Mouse (Mus musculus): ENCODE results near the gene Dgkh. TPM values are rescaled to one million over a fixed set of nuclear protein-coding genes. Genes with fewer than 3 reads are reported as not detected.
"Not testable (repeated sequence)": the region's sequence is repeated elsewhere in the genome, so short reads cannot be mapped to it uniquely, and the experiment has no call there.

Dgkh gene
- polyA plus RNA-seq (2012; rRNA removed) = 0.38 and 0.81 TPM in 2 replicates

GRCm38 (mm10) chr14:78732617-78733312 is at the start of gene Dgkh:
Gene Dgkh (minus strand): TSS chr14:78732776.
- no peak for DNase-seq (ENCODE audit: low read depth, low spot score)
- WGBS = 1% methylated on average over 68 of the region's 71 CpGs

GRCm38 (mm10) chr14:78777215-78777614 is 44.6 kb upstream of the Dgkh start:
- DNase-seq (ENCODE audit: low read depth, low spot score) = no peak
- 68% methylated on average over 18 of the region's 18 CpGs for WGBS

DNA sequence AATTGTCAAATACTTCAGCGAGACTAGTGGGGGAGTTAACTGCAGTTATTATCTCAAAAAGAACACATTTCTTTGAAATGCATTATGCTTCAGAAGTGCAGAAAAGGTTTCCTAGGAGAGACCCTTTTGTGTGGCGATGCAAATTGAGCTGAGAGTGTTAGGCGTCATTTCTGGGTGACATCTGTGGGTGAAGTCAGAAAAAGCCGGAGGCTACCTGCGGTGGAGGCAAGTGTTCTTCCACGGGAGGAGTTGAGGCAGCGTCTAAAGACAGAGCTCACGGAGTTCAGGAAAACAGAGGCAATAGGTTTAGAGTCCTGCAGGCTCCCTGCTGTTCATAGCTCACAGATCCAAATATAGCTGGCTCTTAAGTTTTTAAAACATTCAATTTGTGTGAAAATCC is 44.1 kb upstream of the Dgkh start:
- no peak for DNase-seq (ENCODE audit: low read depth, low spot score)
- WGBS = 71% methylated on average over 8 of the region's 8 CpGs

GRCm38 (mm10) chr14:78775699-78776098 is 43.1 kb upstream of the Dgkh start:
- WGBS = 72% methylated on average over 14 of the region's 14 CpGs
- no peak for DNase-seq (ENCODE audit: low read depth, low spot score)

GRCm38 (mm10) chr14:78775226-78775625 is 42.6 kb upstream of the Dgkh start:
- 41% methylated on average over 6 of the region's 6 CpGs for WGBS
- no peak for DNase-seq (ENCODE audit: low read depth, low spot score)

DNA sequence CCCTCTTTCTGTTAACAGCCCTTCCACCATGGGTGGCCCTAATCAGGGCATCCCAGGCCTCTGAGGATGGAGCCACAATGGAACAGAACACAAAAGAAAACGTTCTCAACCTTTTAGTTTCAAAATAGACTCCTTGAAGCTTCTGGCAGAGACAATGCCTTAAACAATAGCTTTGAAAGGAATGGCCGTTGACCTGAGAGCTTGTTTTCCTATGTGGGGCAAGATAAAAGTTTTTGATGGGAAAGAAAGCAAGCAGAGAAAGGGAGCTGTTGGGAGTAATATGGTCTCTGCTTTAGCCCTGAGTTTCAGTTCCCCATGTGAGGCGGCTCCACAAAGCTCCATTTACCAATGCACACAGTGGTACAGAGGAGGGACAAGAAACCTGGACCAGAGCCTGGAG is 37.9 kb upstream of the Dgkh start:
- 53% methylated on average over 3 of the region's 3 CpGs for WGBS
- no peak for DNase-seq (ENCODE audit: low read depth, low spot score)

DNA sequence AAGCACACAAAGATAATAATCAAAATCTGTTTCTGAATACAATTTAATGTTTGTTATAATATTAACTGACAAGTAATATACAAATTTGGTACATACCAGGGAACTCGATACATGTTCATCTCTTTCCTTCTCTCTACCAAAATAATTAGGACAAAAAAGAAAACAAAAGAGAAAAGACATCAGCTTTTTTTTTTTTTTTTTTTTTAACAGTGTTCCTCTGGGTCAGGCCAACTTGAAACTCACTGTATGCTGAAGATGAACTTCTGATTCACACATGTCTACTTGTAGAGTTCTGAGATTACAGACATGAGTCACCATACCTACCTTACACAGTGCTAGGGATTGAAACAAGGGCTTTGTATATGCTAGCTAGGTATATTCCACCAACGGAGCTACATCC is 28.5 kb upstream of the Dgkh start:
- DNase-seq (ENCODE audit: low read depth, low spot score) = no peak
- WGBS = 93% methylated on average over 2 of the region's 2 CpGs

DNA sequence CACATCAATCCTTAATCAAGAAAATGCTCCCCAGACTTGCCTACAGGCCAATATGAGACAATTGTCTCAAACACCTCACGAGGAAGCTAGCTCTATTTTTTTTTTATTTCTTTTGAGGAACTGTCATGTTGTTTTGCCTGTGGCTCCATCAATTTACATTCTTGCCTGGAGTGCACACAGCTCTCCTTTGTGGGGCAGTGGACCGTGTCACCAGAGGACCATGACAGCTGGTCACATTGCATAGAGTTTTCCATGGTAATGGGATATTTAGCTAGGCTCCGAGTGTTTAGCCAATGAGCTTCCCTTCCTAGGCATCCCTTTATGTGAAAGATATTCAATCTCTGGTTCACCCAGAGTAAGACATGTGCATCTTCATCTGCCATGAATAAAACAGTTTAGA is 26.9 kb upstream of the Dgkh start:
- WGBS = 89% methylated on average over 3 of the region's 3 CpGs

GRCm38 (mm10) chr14:78755316-78755715 is 22.7 kb upstream of the Dgkh start:
- 26% methylated on average over 1 of the region's 1 CpGs for WGBS

More for the DNA sequence above, 26.9 kb upstream of the Dgkh start:
- DNase-seq (ENCODE audit: low read depth, low spot score) = no peak

DNA sequence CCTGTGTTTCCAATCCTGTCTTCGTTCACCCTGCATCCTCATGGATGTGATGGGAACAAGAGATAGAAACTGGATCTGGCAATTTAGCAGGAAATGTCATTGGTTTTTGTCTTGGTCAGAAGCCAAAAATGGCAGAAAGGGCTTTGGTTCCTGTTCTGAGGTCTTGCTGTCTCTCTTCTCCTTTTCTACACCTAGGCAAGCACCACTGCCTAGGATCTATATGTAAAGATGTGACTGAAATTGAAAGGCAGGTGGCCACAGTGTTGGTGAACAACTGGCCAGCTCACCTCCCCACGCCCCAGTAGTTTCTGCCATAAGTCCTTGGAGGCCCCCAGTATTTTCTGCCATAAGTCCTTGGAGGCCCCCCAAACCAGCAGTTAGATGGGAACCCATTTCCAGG is 16.1 kb upstream of the Dgkh start:
- 87% methylated on average over 2 of the region's 2 CpGs for WGBS
- no peak for DNase-seq (ENCODE audit: low read depth, low spot score)

More at GRCm38 (mm10) chr14:78755316-78755715, 22.7 kb upstream of the Dgkh start:
- no peak for DNase-seq (ENCODE audit: low read depth, low spot score)

DNA sequence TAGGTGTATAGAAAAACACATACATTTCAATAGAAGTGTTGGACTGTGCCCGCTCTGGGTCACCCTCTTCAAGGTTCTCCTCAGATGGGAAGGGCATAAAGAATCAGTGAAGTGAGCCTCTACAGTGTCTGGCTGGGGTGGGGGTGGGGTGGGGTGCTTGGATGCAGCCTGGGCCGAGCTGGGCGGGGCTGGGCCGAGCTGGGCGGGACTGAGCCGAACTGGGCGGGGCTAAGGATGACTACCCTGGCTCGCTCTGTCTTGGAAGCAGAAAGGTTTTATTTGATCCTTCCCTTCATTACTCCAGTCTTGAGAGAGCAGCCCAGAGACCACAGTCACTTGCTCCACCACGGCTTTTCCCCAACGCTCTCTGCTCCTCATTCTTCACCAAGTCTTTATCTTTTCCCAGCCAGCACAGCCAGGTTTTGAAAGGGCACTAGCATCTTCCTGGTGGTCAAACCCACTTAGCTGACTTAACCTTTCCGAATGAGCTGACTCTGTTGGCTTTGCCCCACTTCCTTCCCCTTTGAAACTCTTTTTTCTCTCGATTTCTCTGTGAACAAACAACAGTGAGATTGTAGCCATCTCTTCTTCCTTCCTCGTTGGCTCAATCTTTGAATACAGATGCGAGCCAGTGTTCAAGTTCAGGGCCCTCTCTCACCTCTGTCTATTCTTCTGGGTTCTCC is 15.5 kb upstream of the Dgkh start:
- WGBS = 51% methylated on average over 14 of the region's 14 CpGs
- DNase-seq (ENCODE audit: low read depth, low spot score) = no peak

DNA sequence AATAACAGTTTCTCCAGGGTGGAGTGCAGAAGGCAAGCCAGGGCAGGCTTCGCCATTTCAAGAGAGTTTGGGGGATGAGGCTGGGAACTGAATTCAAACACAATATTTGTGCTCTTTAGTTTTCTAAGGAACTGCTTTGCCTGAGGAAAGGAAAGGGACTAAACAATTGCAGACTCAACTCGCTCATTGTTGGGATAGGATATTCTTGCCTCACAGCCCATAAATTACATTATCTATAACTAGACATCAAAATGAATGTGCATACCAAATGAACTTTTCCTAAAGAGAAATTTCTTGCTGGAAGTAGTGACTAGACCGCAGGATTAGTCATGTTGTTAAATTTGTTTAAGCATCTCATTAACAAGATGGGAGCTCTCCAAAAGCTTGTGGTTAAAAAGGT is 14.9 kb upstream of the Dgkh start:
- no peak for DNase-seq (ENCODE audit: low read depth, low spot score)
- WGBS = 87% methylated on average over 3 of the region's 3 CpGs

DNA sequence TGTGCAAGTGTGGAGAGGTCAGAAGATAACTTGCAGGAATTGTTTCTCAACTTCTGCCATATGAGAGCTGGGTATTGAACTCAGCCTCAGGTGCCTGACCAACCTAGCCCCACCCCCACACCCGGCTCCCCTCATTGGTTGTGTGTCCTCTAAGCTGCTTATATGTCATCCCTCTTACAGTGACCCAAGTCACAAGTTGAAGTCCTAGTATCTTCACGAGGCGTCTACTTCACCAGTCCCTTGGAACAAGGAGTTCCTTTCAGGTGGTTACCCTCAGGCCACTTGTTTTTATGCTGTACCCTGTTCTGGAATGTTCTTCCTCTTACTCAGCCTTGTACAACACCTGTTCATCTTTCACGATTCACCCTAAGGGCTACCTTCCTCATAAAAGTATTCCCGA is 2.0 kb upstream of the Dgkh start:
- WGBS = 49% methylated on average over 5 of the region's 5 CpGs
- DNase-seq (ENCODE audit: low read depth, low spot score) = no peak

DNA sequence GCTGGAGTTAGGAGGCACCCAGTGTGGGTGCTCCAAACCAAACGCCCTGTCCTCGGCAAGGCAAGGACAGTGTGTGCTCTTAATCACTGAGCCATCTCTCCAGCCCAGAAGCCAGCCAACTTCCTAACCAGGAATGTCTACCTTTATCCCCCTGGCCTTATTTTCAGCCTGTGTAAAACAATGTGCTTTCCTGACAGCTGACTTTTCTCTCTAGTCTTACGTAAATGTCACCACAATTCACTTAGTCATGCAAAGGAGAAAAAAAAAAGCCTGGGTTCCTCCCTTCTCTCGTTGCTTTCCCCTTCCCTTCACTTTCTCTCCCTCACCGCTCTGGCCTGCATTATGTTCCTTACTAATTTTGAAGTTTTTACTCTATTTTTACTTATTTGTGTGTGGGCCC is 1.6 kb upstream of the Dgkh start:
- WGBS = 64% methylated on average over 5 of the region's 5 CpGs
- not testable (repeated sequence) for DNase-seq (ENCODE audit: low read depth, low spot score)

DNA sequence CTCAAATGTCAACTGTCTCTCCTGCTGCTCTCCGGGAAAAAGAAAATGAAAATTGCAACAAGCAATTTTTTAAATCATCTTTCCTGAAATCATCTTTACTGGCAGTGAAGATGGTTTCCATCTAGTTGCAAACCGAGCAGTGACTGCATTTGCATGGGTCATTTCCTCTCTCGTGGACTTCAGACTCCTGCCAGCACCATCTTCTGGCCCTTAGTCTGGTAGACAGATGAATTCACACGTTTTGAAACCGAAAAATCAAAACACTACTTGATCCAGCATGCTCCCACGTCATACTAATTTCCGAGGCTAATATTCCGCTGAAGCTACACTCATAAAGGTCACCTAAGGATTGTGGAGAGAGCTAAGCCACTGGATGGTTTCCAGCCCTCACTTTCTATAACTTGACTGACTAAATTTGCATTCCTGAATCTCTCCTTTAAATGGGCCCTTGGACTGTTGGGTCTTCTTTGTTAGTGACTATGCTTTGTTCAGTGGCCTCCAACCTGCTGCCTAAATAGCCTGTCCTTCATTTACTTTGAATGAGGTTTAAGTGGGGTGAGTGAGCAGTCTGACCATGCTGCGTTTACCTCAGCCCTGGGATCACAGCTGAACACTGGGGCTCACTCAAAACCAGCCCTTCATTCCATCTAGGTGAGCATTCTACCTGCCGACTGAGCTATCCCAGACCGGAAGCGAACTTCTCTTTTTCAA is 945 bp upstream of the Dgkh start:
- no peak for DNase-seq (ENCODE audit: low read depth, low spot score)
- WGBS = 47% methylated on average over 12 of the region's 12 CpGs

DNA sequence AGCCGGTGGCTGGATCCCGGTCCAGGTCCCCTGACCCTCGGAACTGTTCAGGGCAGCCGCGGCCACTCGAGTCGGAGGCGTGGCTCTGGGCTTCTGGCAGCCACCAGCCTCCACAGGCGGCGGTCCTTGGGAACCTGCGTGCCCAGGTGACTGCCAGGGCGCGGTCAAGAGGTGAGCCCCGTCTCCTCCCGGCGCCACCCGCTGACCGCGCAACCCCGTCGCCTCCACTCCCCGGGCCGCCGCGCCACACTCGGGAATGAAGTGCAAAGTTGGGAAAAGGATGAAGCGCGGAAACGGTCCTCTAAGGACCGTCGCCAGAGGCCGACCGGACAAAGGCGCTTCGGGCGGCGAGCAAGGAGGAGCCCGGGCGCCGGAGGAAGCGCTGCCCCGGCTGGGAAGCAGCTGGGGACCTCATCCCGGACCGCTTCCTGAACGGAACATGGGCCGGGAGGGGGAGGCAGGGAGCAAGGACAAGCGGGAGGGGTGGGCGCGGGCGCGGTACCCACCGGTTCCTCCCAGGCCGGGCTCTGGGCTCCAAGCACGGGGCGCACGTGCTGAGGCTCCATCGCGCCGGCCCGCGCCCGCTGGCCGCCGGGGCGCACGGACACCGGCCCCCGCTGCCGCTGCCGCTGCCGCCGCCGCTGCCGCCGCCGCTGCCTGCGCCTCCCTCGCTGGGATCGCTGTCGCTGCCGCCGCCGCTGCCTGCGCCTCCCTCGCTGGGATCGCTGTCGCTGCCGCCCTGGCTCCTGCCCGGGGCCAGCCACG is 542 bp downstream of the Dgkh start:
- WGBS = under 1% methylated on average over 88 of the region's 90 CpGs
- DNase-seq (ENCODE audit: low read depth, low spot score) = peak; percentile 53

DNA sequence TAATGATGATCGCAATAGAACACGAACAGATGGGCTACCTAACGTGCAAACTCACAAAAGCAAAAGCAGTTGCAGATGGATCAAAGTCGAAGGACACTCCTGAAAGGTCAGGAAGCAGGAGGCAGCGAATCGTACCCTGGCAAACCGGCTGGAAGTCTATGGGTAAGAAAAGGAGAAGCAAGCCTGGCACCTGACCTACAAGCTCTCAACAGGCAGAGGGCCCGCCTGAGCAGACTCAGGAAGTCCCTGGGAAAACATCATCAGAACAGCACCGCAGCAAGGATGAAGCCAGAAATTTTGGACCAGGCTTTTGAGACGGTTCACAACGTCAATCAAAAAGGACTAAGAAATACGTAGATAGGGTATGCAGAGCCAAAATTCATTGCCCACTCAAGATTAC is 1.3 kb downstream of the Dgkh start:
- DNase-seq (ENCODE audit: low read depth, low spot score) = no peak
- 12% methylated on average over 12 of the region's 12 CpGs for WGBS

GRCm38 (mm10) chr14:78725976-78726375 is 6.6 kb downstream of the Dgkh start:
- 78% methylated on average over 13 of the region's 13 CpGs for WGBS
- DNase-seq (ENCODE audit: low read depth, low spot score) = no peak

DNA sequence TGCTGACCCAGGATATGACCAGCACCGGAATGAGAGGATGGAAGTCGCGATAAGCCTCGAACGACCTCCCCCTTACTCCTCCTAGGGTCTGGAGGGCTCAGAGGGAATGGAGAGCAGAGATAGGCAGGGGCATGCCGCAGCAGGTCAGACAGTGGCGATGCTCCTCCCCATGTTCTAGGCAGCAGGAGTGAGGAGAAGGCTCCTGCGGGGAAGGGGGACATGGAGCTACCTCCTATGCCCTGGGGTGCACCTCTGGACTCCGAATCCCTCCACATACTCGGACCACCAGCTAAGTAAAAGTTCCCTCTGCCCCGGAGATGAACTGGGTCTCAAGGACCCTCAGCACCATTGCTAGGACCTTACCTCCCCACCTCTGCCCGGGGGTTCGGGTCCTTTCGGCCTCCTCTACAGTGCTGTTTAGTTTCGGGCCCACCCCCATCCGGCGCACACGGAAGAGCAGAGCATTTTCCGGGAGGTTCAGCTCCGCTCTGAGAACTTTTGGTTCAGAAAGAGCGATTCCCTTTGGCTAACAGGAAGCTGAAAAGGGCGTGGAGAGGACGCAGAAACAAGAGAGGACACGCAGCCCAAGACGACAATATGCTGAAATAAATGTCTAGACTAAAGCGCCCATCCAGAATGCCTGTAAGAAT is 7.1 kb downstream of the Dgkh start:
- WGBS = 8% methylated on average over 26 of the region's 26 CpGs

More for the DNA sequence above, 7.1 kb downstream of the Dgkh start:
- no peak for DNase-seq (ENCODE audit: low read depth, low spot score)

Data from large intestine, adult 2 months (tissue).